Mouse (Mus musculus): ENCODE data around the gene Garnl3.

Gene Garnl3

GRCm38 (mm10) chr2:32940483-32940882 lies 191.0 kb downstream of the Garnl3 start:
- DNase-seq (ENCODE audit: low read depth in 1 of 2, low spot score in 2 of 2): no peak

- DNase-seq (ENCODE audit: low read depth in 1 of 2, low spot score in 2 of 2): peak in 1 of 2 experiments; percentile 37
Observed at GRCm38 (mm10) chr2:32939418-32939817, 192.0 kb downstream of the Garnl3 start.

DNA sequence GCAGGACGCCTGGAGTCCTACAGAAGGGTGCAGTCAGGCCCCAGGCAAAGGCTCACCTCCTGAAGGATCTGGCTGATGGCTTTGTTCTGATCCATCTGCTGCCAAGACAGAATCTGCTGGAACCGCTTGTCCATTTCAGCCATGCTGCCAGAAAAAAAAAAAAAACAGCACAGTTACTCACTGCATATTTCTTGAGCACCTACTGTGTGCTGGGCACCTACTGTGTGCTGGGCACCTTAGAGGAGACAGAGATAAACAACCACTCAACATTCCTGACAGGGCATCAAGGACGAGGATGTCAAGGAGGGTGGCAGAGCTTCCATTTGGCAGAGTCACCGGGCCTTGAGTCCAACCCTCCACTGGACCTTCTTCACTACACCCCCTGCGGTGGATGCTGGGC lies 192.7 kb downstream of the Garnl3 start:
- DNase-seq (ENCODE audit: low read depth in 1 of 2, low spot score in 2 of 2): no peak

Data from monocyte, adult 2 months (primary cell).